Mouse (Mus musculus): ENCODE measurements around the gene Baiap2l2.

- TF ChIP-seq CTCF (IDR thresholded peaks at IDR 0.05; ENCODE audit: borderline replicate concordance, extremely low read depth, insufficient read depth, insufficient read length) (no peak), POLR2A (IDR thresholded peaks at IDR 0.05; ENCODE audit: borderline replicate concordance, extremely low read depth, insufficient read depth, insufficient read length, poor library complexity, severe bottlenecking) (no peak)
These were observed 4.5 kb downstream of the Baiap2l2 start for GRCm38 (mm10) chr15:79280850-79281249.
